Mouse (Mus musculus): Measurements from ENCODE around the gene Tmem222. TPM values are rescaled to one million over a fixed set of nuclear protein-coding genes. Genes with fewer than 3 reads are reported as not detected.

Tmem222 gene
- polyA plus RNA-seq, 1 experiment from 2014 or later: 82.0 TPM

GRCm38 (mm10) chr4:133240490-133240921 lies 37.1 kb downstream of the Tmem222 start, which contains the start of gene Map3k6:
Map3k6 (plus strand) TSS chr4:133240818.
- Histone ChIP-seq H3K4me2 (peak within 1 kb of the TSS; percentile 81), H3K9ac (ENCODE audit: low read length) (peak within 1 kb of the TSS; percentile 62), H3K27ac (ENCODE audit: low read depth, low read length) (no peak within 1 kb of the TSS), H3K27me3 (ENCODE audit: control insufficient read depth, insufficient read depth, low read length) (peaks cover 25% of the 10 kb centered on the region), H3K4me1 (ENCODE audit: control insufficient read depth, insufficient read depth, low read length) (peaks cover 7% of the 10 kb centered on the region), H3K36me3 (ENCODE audit: control insufficient read depth, insufficient read depth, low read length) (no peaks in the 10 kb centered on the region), H3K9me3 (ENCODE audit: control insufficient read depth, low read length) (no peaks in the 10 kb centered on the region), H3K4me3 (ENCODE audit: low read depth, low read length) (peak within 1 kb of the TSS; percentile 47)
- DNase-seq (ENCODE audit: low spot score, missing footprints) (no peak), ATAC-seq (ENCODE audit: low FRiP score) (peak; percentile 22; the same call in 1 of the 2 replicates)
- 4% methylated on average over 16 of the region's 16 CpGs for WGBS

GRCm38 (mm10) chr4:133237911-133238310 lies 39.7 kb downstream of the Tmem222 start:
- Histone ChIP-seq H3K27me3 (ENCODE audit: control insufficient read depth, insufficient read depth, low read length) (peaks cover 21% of the 10 kb centered on the region), H3K4me3 (ENCODE audit: low read depth, low read length) (no peak overlapping the region), H3K4me2 (no peak overlapping the region), H3K4me1 (ENCODE audit: control insufficient read depth, insufficient read depth, low read length) (peaks cover 7% of the 10 kb centered on the region), H3K36me3 (ENCODE audit: control insufficient read depth, insufficient read depth, low read length) (no peaks in the 10 kb centered on the region), H3K9me3 (ENCODE audit: control insufficient read depth, low read length) (no peaks in the 10 kb centered on the region), H3K9ac (ENCODE audit: low read length) (no peak overlapping the region), H3K27ac (ENCODE audit: low read depth, low read length) (no peak overlapping the region)
- ATAC-seq (ENCODE audit: low FRiP score): no peak
- 87% methylated on average over 4 of the region's 4 CpGs for WGBS
- DNase-seq (ENCODE audit: low spot score, missing footprints): no peak

- H3K4me3 ChIP-seq (ENCODE audit: low read depth, low read length): no peak overlapping the region
- H3K9me3 ChIP-seq (ENCODE audit: control insufficient read depth, low read length): no peaks in the 10 kb centered on the region
- H3K27ac ChIP-seq (ENCODE audit: low read depth, low read length): no peak overlapping the region
- peaks cover 6% of the 10 kb centered on the region for H3K27me3 ChIP-seq (ENCODE audit: control insufficient read depth, insufficient read depth, low read length)
- H3K4me2 ChIP-seq: no peak overlapping the region
- no peak for ATAC-seq (ENCODE audit: low FRiP score)
- no peaks in the 10 kb centered on the region for H3K36me3 ChIP-seq (ENCODE audit: control insufficient read depth, insufficient read depth, low read length)
- 85% methylated on average over 5 of the region's 5 CpGs for WGBS
- no peak for DNase-seq (ENCODE audit: low spot score, missing footprints)
- no peak overlapping the region for H3K9ac ChIP-seq (ENCODE audit: low read length)
- H3K4me1 ChIP-seq (ENCODE audit: control insufficient read depth, insufficient read depth, low read length): peaks cover 1% of the 10 kb centered on the region
Observed at GRCm38 (mm10) chr4:133235415-133235814, 42.2 kb downstream of the Tmem222 start.

GRCm38 (mm10) chr4:133234771-133235170 lies 42.8 kb downstream of the Tmem222 start:
- Histone ChIP-seq H3K4me3 (ENCODE audit: low read depth, low read length) (no peak overlapping the region), H3K4me1 (ENCODE audit: control insufficient read depth, insufficient read depth, low read length) (no peaks in the 10 kb centered on the region), H3K9ac (ENCODE audit: low read length) (no peak overlapping the region), H3K4me2 (no peak overlapping the region), H3K36me3 (ENCODE audit: control insufficient read depth, insufficient read depth, low read length) (no peaks in the 10 kb centered on the region), H3K27ac (ENCODE audit: low read depth, low read length) (no peak overlapping the region), H3K27me3 (ENCODE audit: control insufficient read depth, insufficient read depth, low read length) (no peaks in the 10 kb centered on the region; the same call in 1 of the 2 replicates), H3K9me3 (ENCODE audit: control insufficient read depth, low read length) (no peaks in the 10 kb centered on the region)
- 74% methylated on average over 5 of the region's 5 CpGs for WGBS
- ATAC-seq (ENCODE audit: low FRiP score) (no peak), DNase-seq (ENCODE audit: low spot score, missing footprints) (no peak)

GRCm38 (mm10) chr4:133233285-133233976 lies 44.2 kb downstream of the Tmem222 start:
- Histone ChIP-seq H3K4me3 (ENCODE audit: low read depth, low read length) (no peak overlapping the region), H3K27me3 (ENCODE audit: control insufficient read depth, insufficient read depth, low read length) (no peaks in the 10 kb centered on the region), H3K36me3 (ENCODE audit: control insufficient read depth, insufficient read depth, low read length) (no peaks in the 10 kb centered on the region), H3K4me2 (no peak overlapping the region), H3K9ac (ENCODE audit: low read length) (no peak overlapping the region), H3K9me3 (ENCODE audit: control insufficient read depth, low read length) (no peaks in the 10 kb centered on the region), H3K4me1 (ENCODE audit: control insufficient read depth, insufficient read depth, low read length) (no peaks in the 10 kb centered on the region), H3K27ac (ENCODE audit: low read depth, low read length) (no peak overlapping the region)
- WGBS: 39% methylated on average over 10 of the region's 10 CpGs
- no peak for DNase-seq (ENCODE audit: low spot score, missing footprints)
- no peak for ATAC-seq (ENCODE audit: low FRiP score)

- no peaks in the 10 kb centered on the region for H3K27me3 ChIP-seq (ENCODE audit: control insufficient read depth, insufficient read depth, low read length)
- H3K4me2 ChIP-seq: no peak overlapping the region
- 73% methylated on average over 8 of the region's 8 CpGs for WGBS
- no peak overlapping the region for H3K27ac ChIP-seq (ENCODE audit: low read depth, low read length)
- ATAC-seq (ENCODE audit: low FRiP score) (no peak), DNase-seq (ENCODE audit: low spot score, missing footprints) (no peak)
- no peak overlapping the region for H3K9ac ChIP-seq (ENCODE audit: low read length)
- H3K9me3 ChIP-seq (ENCODE audit: control insufficient read depth, low read length): no peaks in the 10 kb centered on the region
- no peak overlapping the region for H3K4me3 ChIP-seq (ENCODE audit: low read depth, low read length)
- no peaks in the 10 kb centered on the region for H3K36me3 ChIP-seq (ENCODE audit: control insufficient read depth, insufficient read depth, low read length)
- H3K4me1 ChIP-seq (ENCODE audit: control insufficient read depth, insufficient read depth, low read length): no peaks in the 10 kb centered on the region
Observed at GRCm38 (mm10) chr4:133229582-133229981, 48.0 kb downstream of the Tmem222 start.

- H3K4me3 ChIP-seq (ENCODE audit: low read depth, low read length): no peak overlapping the region
- no peaks in the 10 kb centered on the region for H3K36me3 ChIP-seq (ENCODE audit: control insufficient read depth, insufficient read depth, low read length)
- ATAC-seq (ENCODE audit: low FRiP score) (no peak), DNase-seq (ENCODE audit: low spot score, missing footprints) (no peak)
- no peak overlapping the region for H3K27ac ChIP-seq (ENCODE audit: low read depth, low read length)
- H3K4me2 ChIP-seq: no peak overlapping the region
- no peaks in the 10 kb centered on the region for H3K9me3 ChIP-seq (ENCODE audit: control insufficient read depth, low read length)
- no peaks in the 10 kb centered on the region for H3K4me1 ChIP-seq (ENCODE audit: control insufficient read depth, insufficient read depth, low read length)
- no peak overlapping the region for H3K9ac ChIP-seq (ENCODE audit: low read length)
- 0 out of 2 replicates have a peak, but pooled peaks cover 2% of the 10 kb centered on the region for H3K27me3 ChIP-seq (ENCODE audit: control insufficient read depth, insufficient read depth, low read length)
- 65% methylated on average over 8 of the region's 8 CpGs for WGBS
Observed at GRCm38 (mm10) chr4:133227636-133228035, 50.0 kb downstream of the Tmem222 start.

- no peaks in the 10 kb centered on the region for H3K36me3 ChIP-seq (ENCODE audit: control insufficient read depth, insufficient read depth, low read length)
- no peak overlapping the region for H3K4me3 ChIP-seq (ENCODE audit: low read depth, low read length)
- no peak overlapping the region for H3K9ac ChIP-seq (ENCODE audit: low read length)
- no peaks in the 10 kb centered on the region; the same call in 1 of the 2 replicates for H3K4me1 ChIP-seq (ENCODE audit: control insufficient read depth, insufficient read depth, low read length)
- peaks cover 4% of the 10 kb centered on the region for H3K27me3 ChIP-seq (ENCODE audit: control insufficient read depth, insufficient read depth, low read length)
- H3K27ac ChIP-seq (ENCODE audit: low read depth, low read length): no peak overlapping the region
- ATAC-seq (ENCODE audit: low FRiP score): no peak
- no peak for DNase-seq (ENCODE audit: low spot score, missing footprints)
- no peaks in the 10 kb centered on the region for H3K9me3 ChIP-seq (ENCODE audit: control insufficient read depth, low read length)
- WGBS: 81% methylated on average over 10 of the region's 10 CpGs
- no peak overlapping the region for H3K4me2 ChIP-seq
Observed at GRCm38 (mm10) chr4:133226073-133226472, 51.5 kb downstream of the Tmem222 start.

GRCm38 (mm10) chr4:133223875-133224274 lies 53.7 kb downstream of the Tmem222 start:
- Histone ChIP-seq H3K4me2 (no peak overlapping the region), H3K4me3 (ENCODE audit: low read depth, low read length) (no peak overlapping the region), H3K9ac (ENCODE audit: low read length) (no peak overlapping the region), H3K27ac (ENCODE audit: low read depth, low read length) (no peak overlapping the region), H3K27me3 (ENCODE audit: control insufficient read depth, insufficient read depth, low read length) (peaks cover 10% of the 10 kb centered on the region), H3K36me3 (ENCODE audit: control insufficient read depth, insufficient read depth, low read length) (no peaks in the 10 kb centered on the region), H3K4me1 (ENCODE audit: control insufficient read depth, insufficient read depth, low read length) (peaks cover 4% of the 10 kb centered on the region), H3K9me3 (ENCODE audit: control insufficient read depth, low read length) (no peaks in the 10 kb centered on the region)
- DNase-seq (ENCODE audit: low spot score, missing footprints): no peak
- no peak for ATAC-seq (ENCODE audit: low FRiP score)
- WGBS: 49% methylated on average over 5 of the region's 5 CpGs

Measured in midbrain, embryonic 11.5 days (tissue).